Mouse (Mus musculus) embryo, embryonic 11.5 days (tissue): ENCODE data around the gene Gm21958.
"Not testable (repeated sequence)": the region's sequence is repeated elsewhere in the genome, so short reads cannot be mapped to it uniquely, and the experiment has no call there.

ENCODE experiments used
- DNase-seq: peaks from one replicate; pipeline ENCODE4 v3.0.0-alpha.2; 2012; ENCODE audit warnings: low read depth, low spot score

Gene Gm21958

DNA sequence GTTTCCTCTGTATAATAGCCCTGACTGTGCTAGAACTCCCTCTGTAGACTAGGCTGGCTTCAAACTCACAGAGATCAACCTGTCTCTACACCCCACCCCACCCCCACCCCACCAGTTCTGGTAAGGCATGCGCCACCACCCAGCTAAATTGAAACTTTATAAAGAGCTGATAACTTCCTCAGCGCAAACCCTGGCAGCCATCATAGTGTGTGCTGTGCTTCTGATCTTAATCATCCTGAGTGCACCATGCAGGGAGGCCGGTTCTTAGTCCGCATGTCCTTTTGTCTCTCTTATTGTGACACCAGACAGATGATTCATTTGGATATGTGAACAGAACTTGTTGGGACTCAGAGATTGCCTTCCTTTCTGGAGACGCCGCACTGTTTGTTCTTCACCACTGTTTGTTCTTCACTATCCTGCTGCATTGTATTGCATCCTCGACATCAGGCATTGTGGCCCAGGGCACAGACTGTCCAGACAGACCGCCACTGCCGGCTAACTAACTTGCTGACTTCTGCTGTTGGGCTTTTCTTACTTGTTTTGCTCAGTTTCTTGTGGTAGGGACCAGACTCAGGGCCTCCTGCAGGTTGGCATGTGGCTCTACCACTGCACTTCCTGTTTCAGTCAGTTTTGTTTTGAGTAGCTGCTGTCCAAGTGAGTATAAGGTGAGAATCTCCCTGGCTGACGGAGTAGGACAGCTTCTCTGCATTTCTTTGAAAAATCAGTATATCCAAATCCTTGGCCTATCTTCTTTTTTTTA, 9.8 kb upstream of the Gm21958 start:
- DNase-seq = no peak

DNA sequence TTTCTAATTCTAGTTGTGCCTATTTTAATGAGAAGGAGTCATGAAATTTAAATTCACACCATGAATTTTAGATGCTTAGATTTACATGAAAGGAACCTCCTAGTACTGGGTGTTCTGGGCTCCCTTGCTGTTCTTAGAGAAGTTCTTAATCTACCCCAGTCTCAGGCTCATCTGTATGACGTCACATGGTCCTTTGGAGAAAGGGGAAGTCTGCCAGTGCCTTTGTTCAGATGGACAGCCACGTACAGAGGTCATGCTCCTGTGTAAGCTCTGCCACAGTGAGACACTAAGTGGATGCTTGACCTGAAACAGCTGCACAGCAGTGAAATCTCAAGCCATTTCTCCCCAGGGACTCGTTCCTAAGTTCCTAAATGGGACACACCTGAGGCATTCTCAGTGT, 4.8 kb upstream of the Gm21958 start:
- no peak for DNase-seq

DNA sequence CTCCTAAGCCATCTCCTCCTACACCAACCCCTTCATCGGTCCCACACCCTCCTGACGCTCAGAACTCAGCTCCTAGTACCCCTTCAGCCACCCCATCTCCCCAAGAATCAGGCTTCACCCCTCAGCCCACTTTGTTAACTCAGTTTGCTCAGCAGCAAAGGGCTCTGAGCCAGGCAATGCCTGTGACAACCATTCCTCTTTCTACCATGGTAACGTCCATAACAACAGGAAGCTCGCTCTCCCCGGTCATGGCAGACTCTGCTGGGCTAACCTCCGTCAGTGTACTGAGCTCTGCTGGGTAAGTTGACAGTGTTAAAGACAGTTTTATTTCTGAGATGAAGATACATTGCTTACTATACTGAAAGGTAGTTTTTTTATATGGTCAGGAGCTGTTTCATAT, 3.2 kb upstream of the Gm21958 start:
- DNase-seq = no peak

DNA sequence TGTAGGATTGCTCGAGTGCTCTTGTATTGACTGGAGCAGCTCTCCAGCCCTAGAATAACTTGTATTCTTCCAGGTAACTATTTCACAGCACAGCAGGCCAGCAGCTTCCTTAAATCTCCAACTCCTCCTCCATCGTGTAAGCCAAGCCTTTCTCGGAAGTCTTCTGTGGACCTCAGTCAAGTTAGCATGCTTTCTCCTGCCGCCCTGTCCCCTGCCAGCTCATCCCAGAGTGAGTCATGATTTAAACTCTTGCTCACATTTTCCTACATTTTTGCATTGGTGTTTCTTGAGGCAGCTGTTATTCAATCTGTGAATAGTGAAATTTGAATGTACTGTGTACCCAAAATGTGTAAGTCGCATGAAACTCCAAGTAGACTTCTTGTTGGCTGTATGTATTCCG, 1.3 kb upstream of the Gm21958 start:
- DNase-seq = no peak

DNA sequence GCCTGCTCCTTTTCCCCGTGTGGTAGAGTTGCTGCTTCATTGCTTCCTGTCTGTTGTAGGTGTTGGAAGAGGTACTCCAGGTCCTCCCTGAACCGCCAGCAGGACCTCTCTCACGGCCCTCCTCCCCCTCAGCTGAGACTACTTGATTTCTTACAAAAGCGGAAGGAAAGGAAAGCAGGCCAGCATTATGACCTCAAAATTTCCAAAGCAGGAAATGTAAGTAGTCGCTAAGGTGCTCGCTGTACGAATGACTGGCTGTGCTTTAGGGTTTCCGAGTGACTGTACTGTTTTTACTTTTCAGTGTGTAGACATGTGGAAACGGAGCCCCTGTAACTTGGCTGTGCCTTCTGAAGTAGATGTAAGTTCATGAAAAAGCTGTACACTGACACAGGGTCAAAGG, 5.2 kb downstream of the Gm21958 start:
- DNase-seq = no peak

DNA sequence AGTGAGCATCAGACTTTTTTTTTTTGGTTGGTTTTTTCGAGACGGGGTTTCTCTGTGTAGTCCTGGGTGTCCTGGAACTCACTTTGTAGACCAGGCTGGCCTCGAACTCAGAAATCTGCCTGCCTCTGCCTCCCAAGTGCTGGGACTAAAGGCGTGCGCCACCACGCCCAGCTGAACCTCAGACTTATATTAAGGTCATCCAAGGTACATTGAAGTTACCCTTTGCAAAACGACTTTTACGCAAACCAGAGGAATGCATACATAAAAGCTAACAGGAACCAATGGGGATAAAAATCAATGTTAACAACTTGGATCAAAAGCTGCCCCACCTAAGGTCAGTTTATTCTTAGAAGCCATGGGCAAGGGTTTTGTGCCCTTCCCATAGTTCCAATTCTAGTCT, 10.0 kb downstream of the Gm21958 start:
- not testable (repeated sequence) for DNase-seq

DNA sequence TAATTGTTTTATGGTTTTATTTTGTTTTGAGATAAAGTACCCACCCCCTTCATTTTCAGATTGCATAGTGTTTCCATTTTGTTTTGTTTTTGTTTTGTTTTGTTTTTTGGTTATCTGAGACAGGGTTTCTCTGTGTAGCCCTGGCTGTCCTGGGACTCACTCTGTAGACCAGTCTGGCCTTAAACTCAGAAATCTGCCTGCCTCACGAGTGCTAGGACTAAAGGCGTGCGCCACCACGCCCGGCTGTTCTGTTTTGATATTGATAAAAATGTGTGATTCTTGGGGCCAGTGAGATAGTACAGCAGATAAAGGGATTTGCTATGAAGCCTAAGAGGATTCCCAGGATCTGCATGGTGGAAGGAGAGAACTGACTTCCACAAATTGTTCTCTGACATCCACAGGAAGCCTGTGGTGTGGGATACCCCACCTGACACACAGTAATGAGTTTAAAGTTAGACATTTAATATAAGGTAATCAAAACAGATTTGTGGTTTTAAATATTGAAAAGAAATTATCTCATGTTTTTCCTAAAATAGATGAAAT, 14.3 kb downstream of the Gm21958 start:
- no peak for DNase-seq

DNA sequence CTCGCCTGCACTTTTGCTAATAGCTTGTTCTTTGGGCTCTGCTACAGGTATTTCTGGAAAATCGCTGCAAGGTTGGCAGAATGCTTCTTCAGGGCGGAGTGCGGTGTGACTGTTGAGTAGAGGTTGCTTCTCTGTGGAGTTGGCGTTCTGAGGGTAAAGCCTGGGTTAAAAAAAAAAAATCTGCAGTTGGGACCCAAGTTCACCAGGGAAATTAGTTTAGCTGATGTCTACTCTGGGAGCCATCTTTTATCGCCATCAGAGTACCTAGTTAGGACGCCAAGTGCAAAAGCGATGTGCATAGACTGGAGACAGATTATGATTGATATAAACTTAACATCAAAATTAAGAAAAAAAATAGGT, 21.1 kb downstream of the Gm21958 start:
- DNase-seq = no peak

DNA sequence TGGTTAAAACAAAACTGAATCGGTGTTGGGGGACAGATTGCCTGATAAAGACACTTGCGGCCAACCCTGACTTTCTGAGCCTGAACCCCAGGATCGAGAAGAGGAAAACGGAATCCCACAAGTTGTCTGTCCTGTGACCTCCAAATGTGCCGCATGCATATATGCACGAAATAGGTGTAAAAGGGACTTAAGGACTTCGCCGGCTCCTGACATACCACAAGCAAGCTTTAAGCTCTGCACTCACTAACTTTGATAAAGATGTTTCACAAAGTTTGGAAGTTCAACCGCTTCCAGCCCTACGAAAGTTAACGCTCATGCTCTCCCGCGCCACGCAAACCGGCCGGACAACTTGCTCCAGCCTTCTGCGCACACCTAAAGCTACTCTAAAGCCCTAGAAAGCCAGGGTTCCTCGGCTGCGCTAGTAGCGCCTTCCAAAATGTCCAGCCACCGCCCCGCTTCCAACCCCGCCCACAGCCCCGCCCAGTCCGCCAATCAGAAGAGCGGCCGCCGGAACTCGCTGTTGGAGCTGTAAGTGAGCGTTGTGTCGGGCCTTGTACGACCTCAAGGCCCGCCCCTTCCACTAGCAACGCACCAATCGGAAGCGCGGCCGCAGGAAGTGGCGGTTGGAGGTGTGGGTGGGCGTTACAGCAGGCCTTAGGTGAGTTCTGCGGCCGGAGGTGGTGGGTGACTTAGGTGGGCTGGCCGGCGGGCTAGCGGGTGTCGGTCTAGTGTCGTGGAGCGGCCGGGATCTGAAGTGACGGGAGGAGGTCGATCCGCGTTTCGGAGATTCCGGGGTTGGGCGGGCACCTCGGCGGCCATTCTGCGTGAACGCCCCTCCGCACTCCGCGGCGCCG, 21.7 kb downstream of the Gm21958 start, which contains the start of gene Supt20:
TSS of gene Supt20 (plus strand) at position 606 of the 854 bp plus-strand sequence.
- DNase-seq = peak; percentile 91

DNA sequence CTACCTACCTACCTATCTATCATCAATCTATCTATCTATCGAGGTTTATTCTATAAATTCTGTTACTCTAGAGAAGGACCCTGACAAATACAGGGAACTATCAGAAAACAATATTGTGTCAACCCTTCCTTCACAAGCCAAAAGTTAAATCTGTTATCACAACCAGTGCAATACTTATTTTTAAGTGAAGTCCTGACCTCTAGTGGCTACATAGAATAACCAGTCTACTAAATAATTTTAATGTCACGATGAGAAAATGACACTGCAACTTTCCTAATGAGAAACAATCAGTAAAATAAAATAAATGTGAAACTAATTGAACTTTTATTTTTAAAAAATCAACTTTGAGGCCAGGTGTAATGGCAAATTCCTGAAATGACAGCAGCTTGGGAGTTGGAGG, 25.1 kb downstream of the Gm21958 start:
- DNase-seq = no peak

DNA sequence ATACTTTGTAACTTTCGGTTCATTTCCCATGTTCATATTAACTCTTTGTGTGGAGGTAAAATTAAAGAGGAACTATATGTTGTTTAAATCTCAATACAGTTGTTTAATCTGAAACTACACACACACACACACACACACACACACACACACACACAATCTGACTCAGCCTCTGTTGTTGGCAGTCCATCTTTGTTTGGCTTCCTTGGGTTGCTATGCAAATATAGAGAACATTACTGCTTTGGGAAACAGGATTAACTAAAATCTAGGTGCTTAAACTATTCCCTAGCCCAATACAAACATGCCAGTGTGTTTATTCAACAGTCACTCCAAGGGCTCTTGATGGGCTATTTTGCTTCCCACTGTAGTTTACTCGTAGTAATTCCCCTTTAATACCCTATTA, 26.9 kb downstream of the Gm21958 start:
- DNase-seq = no peak

DNA sequence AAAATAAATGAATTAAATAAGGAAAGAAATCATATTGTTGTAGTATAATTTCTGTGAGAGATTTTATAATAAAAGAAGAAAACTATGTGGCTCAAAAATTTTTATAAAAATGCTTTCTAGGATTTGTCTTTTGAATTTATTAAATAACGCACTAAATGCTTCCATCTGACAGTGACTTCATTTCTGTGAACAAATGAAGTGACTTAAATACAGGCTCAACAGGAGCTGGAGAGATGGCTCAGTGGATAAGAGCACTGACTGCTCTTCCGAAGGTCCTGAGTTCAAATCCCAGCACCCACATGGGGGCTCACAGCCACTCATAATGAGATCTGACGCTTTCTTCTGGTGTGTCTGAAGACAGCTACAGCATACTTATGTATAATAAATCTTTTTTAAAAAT, 29.0 kb downstream of the Gm21958 start:
- no peak for DNase-seq

DNA sequence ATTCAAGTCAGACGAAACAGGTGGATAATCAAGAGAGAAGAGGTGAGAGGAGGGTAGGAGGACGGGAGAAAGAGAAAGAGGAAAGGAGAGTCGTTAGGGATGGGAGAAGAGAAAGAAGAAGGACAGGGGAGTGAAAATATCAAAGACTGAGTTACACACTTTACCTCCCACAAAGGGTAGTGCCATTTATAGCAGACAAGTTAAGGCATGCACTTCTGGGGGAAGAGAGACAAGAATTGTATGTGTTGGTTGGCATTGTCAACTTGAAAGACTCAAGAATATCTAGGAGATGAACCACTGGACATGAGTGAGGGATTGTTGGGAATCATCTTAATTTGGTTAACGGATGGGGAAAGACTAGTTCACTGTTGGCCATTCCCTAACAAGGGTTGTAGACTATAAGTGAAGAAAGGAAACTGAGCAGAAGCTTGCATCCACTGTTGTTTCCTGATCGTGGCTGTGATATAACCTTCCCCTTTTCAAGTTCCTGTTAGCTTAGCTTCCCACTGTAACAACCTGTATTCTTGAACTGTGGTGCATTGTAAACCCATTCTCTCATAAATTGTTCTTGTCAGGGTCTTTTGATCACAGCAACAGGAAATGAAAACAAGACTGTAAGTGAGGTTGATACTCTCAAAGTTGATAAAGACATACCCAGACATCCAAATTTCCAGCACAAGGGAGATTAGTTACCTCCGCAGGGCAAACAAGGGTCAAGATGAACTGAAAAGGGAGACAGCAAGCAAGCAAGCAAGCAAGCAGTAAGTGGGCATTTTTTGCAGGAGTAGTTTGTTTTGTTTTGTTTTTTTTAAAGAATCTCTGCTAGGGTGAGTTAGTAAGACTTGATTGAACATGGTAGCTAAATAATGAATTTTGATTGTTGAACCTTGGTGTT, 32.6 kb downstream of the Gm21958 start:
- DNase-seq = no peak

DNA sequence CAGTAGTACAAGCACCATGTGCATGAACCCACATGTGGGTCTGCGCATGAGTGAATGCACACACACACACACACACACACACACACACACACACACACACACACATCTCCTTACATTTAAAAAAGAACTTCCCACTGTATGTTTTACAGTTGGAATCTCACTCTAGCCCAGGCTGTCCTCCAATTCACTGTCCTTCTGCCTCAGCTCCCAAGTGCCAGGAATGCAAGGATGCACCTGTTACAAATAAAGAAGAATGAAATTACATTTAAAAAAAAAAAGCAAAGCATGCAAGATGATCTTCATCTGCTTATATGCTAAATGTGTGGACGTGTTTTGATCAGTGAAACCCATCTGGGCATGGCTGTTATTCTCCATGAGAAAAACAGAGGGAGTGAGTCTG, 37.3 kb downstream of the Gm21958 start:
- DNase-seq = no peak

DNA sequence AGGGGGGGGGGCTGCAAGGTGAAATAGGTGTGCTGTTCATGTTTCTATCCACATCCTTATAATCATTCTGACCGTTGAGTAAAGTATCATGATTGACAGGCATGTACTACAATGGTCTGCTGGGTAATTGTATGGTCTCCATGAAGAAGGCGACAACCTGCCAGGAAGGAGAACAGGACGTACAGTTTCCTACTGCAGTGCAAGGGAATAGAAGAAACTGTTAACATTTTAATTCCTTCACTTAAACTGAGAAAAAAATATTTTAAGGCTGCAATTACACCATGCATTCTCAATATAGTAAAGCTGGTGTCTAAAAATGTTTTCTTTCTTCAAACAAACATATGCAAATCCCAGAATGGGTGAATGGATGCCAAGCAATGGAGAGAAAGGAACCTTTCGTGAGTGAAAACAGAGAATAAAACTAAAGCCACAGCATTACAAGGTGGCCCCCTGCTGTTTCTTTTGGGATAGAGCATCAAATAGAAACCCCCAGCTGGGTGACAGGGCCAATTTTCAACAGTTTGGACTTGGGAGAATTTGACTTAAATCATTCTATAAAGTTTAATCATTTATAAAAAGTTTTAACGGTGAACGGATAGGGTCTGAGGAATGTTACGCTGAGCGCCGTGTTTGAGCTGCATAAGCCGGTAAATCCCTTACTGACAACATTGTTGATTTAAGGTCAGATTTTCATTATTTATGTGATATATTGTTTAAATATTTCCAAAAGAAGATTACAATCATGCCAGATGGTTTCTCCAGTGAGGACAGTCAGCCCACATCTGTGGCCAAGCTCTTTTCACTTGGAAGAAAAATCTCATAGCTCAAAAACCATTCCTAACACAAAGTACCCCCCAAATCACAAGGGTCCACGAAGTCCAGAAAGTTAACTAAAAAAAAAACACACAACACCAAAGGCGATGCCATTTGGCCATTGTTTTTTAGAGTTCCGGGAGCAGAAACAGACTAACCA, 41.3 kb downstream of the Gm21958 start:
- peak; percentile 34 for DNase-seq

DNA sequence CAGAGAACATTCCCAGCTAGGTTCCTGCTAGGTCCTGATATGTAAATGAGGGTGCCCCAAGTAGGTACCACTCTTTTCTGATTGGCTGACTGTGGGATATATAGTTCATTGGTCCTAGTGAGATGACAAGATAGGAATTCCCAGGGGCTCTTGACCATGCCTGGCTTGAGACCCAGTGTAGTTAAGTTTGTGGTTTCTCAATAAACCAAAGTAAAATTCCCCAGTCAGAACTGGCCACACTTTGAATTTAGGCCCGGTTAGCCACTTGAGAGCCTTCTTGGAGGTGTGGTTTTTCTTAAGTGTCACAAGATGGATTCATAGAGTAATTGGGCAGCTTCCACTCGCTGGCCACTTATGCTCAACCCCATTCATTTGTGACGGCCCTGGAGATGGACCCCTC, 42.0 kb downstream of the Gm21958 start:
- no peak for DNase-seq

DNA sequence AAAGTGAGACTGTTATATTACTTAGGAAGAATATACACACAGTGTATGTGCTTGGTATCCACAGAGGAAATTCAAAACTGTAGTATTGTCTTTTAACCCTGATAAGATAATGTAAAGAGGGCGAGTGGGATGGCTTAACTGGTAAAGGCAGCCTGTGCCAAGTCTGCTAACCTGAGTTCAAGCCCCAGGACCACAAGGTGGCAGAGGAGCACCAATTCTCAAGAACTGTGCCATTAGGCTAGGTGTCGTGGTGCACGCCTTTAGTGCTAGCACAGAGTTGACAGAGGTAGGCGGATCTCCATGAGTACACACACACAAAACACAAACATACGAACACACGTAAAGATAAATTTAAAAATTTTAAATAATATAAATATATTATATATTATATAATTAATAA, 44.6 kb downstream of the Gm21958 start:
- DNase-seq = no peak

DNA sequence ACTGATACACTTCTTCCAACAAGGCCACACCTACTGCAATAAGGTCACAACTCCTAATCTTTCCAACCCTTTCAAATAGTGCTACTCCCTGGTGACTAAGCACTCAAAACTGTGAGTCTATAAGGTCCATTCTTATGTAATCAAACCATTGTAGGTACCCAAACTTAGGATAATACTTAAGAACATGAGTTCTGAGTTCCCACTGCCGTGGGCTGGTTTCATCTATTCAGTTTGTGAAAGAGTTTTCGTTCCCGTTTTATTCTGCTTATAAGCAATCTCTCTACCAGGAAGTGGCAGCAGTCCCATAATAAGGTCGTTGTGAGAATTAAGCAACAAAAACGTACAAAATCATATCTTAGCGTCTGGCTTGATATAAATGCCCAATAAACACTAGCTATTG, 45.4 kb downstream of the Gm21958 start:
- no peak for DNase-seq

DNA sequence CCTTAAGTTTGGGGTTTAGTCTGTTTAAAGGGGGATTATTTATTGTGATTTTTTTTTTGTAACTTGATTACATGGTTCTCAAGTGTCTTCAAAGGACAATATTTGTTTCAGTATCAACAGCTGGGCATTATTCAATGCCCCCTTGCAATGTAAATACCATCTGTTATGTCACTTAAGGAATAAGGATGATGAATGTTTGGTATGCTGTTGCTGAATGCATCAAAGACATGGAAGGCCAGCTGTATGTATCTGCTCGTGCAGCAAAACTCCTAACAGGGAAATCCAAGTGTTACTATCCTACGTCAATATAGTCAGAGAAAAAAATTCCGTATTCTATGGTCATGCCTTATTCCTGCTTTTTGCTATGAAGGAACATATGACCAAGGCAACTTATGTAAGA, 46.0 kb downstream of the Gm21958 start:
- DNase-seq = no peak
